10 mouse cellular contexts compared by ENCODE assay signal in the genomic region with DNA sequence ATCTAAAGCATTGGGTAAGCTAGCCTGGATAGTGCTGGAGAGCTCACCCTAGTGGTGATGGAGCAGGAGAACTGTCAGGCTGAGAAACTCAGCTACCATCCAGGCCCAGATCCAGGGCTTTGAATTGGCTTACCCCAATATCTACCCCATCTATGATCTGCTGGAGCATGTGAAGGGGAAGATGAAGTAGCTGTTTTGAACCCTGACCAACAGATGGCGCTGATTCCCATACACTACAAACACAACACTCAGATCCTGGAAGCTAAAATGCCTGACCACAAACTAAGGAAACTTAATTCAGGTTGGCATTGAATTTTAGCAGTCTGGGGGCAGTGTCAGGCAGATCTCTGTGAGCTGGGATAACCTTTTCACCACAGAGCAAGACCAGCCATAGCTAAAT. TPM values are rescaled to one million over a fixed set of nuclear protein-coding genes. Genes with fewer than 3 reads are reported as not detected.
DNase-seq lines count a peak whose midpoint lies in the region; ATAC-seq and TF ChIP-seq lines count a peak whose summit lies in the region.
"Had no signal": no experiment of that assay in that cellular context is flagged by ENCODE, and none has a peak within 500 bp of the region (broad histone marks: within the 10 kb centered on the region; RNA-seq: fewer than 3 reads in every experiment).

No protein-coding gene starts in this region.

- H3K4me1 ChIP-seq in heart, postnatal 0 days (ENCODE audit: control insufficient read depth, insufficient read depth) = no peaks in the 10 kb centered on the region
- peaks cover 5% of the 10 kb centered on the region; the same call in 1 of the 2 replicates for H3K4me1 ChIP-seq in E14TG2a.4 (replicated peaks; ENCODE audit: low read depth, low read length)
- H3K4me1 ChIP-seq in liver, embryonic 12.5 days = no peaks in the 10 kb centered on the region
- no peaks in the 10 kb centered on the region for H3K4me1 ChIP-seq in thymus, adult 2 months (replicated peaks; ENCODE audit: control insufficient read depth, insufficient read depth, low read length)
- H3K4me1 ChIP-seq in limb, embryonic 10.5 days = no peaks in the 10 kb centered on the region
- H3K4me1 ChIP-seq: limb, embryonic 15.5 days had no signal

- H3K4me3 ChIP-seq in heart, postnatal 0 days (ENCODE audit: low read depth, low read length) = no peak overlapping the region
- H3K4me3 ChIP-seq in E14TG2a.4 (replicated peaks; ENCODE audit: low read length) = no peak overlapping the region
- no peak overlapping the region for H3K4me3 ChIP-seq in liver, embryonic 12.5 days
- H3K4me3 ChIP-seq in thymus, adult 2 months (ENCODE audit: control insufficient read depth, insufficient read depth, low read length) = no peak overlapping the region
- H3K4me3 ChIP-seq in limb, embryonic 10.5 days = no peak overlapping the region
- H3K4me3 ChIP-seq: erythroblast, embryonic 14.5 days; limb, embryonic 15.5 days had no signal

- TF ChIP-seq CTCF in heart, postnatal 0 days (IDR thresholded peaks at IDR 0.05; ENCODE audit: low read depth) = peak; percentile 48
- TF ChIP-seq CTCF in E14TG2a.4 (conservative IDR thresholded peaks at IDR 0.05; ENCODE audit: low read length) = peak; percentile 48
- no peak for TF ChIP-seq CTCF in thymus, adult 2 months (IDR thresholded peaks at IDR 0.05; ENCODE audit: borderline replicate concordance, control insufficient read depth, extremely low read depth, insufficient read depth, low read length, poor library complexity)

- H3K4me2 ChIP-seq in heart, postnatal 0 days (ENCODE audit: low read depth, low read length) = no peak overlapping the region
- H3K4me2 ChIP-seq in liver, embryonic 12.5 days = no peak overlapping the region
- H3K4me2 ChIP-seq: limb, embryonic 15.5 days had no signal

- no peak for TF ChIP-seq EP300 in heart, postnatal 0 days (IDR thresholded peaks at IDR 0.05; ENCODE audit: low read depth)

- H3K27me3 ChIP-seq in heart, postnatal 0 days (ENCODE audit: control insufficient read depth, insufficient read depth, low read length) = no peaks in the 10 kb centered on the region
- H3K27me3 ChIP-seq in E14TG2a.4 (ENCODE audit: insufficient read depth, low read length) = no peaks in the 10 kb centered on the region
- H3K27me3 ChIP-seq in liver, embryonic 12.5 days (replicated peaks) = no peaks in the 10 kb centered on the region
- H3K27me3 ChIP-seq in thymus, adult 2 months (ENCODE audit: control insufficient read depth, insufficient read depth, low read length) = no peaks in the 10 kb centered on the region
- no peaks in the 10 kb centered on the region for H3K27me3 ChIP-seq in limb, embryonic 10.5 days (ENCODE audit: low read depth, poor library complexity, severe bottlenecking)
- H3K27me3 ChIP-seq: limb, embryonic 15.5 days had no signal

- no peak overlapping the region for H3K9ac ChIP-seq in heart, postnatal 0 days (replicated peaks; ENCODE audit: low read depth, low read length)
- H3K9ac ChIP-seq in liver, embryonic 12.5 days = no peak overlapping the region
- H3K9ac ChIP-seq: limb, embryonic 15.5 days had no signal

- no peak overlapping the region for H3K27ac ChIP-seq in heart, postnatal 0 days (ENCODE audit: low read depth)
- no peak overlapping the region for H3K27ac ChIP-seq in liver, embryonic 12.5 days
- H3K27ac ChIP-seq in thymus, adult 2 months (ENCODE audit: control insufficient read depth, insufficient read depth, low read length) = no peak overlapping the region
- no peak overlapping the region for H3K27ac ChIP-seq in limb, embryonic 10.5 days
- H3K27ac ChIP-seq: limb, embryonic 15.5 days had no signal

- intact Hi-C loops in heart, postnatal 25 days (cut with DNase I) = no loop called here

- WGBS in heart, postnatal 0 days = 20% methylated on average over 1 of the region's 1 CpGs
- 6% methylated on average over 1 of the region's 1 CpGs for WGBS in liver, embryonic 12.5 days (ENCODE audit: insufficient replicate concordance)
- 18% methylated on average over 1 of the region's 1 CpGs for WGBS in thymus, adult 2 months
- WGBS in limb, embryonic 10.5 days = 21% methylated on average over 1 of the region's 1 CpGs

- H3K9me3 ChIP-seq in heart, postnatal 0 days (replicated peaks; ENCODE audit: control insufficient read depth, low read length) = no peaks in the 10 kb centered on the region
- no peaks in the 10 kb centered on the region for H3K9me3 ChIP-seq in E14TG2a.4 (ENCODE audit: low read length)
- H3K9me3 ChIP-seq in liver, embryonic 12.5 days (replicated peaks) = no peaks in the 10 kb centered on the region
- no peaks in the 10 kb centered on the region for H3K9me3 ChIP-seq in limb, embryonic 10.5 days (replicated peaks)
- H3K9me3 ChIP-seq: limb, embryonic 15.5 days had no signal

- peak; percentile 23 for DNase-seq in heart, postnatal 0 days (ENCODE audit: low spot score)
- DNase-seq in heart, postnatal 25 days (ENCODE audit: low spot score) = no peak
- DNase-seq in 416B (ENCODE audit: low read depth) = peak; percentile 84
- peak; percentile 66 for DNase-seq in thymus, adult 2 months
- no peak for DNase-seq in limb, embryonic 10.5 days (ENCODE audit: low spot score)

- no peaks in the 10 kb centered on the region for H3K36me3 ChIP-seq in heart, postnatal 0 days (replicated peaks; ENCODE audit: control insufficient read depth, insufficient read depth, low read length)
- no peaks in the 10 kb centered on the region; the same call in 1 of the 2 replicates for H3K36me3 ChIP-seq in E14TG2a.4 (ENCODE audit: insufficient read depth, low read length)
- H3K36me3 ChIP-seq in liver, embryonic 12.5 days = 0 out of 2 replicates have a peak, but pooled peaks cover 3% of the 10 kb centered on the region
- no peaks in the 10 kb centered on the region for H3K36me3 ChIP-seq in thymus, adult 2 months (ENCODE audit: control insufficient read depth, insufficient read depth, low read length)
- H3K36me3 ChIP-seq in limb, embryonic 10.5 days = peaks cover 44% of the 10 kb centered on the region
- H3K36me3 ChIP-seq: limb, embryonic 15.5 days had no signal

- ATAC-seq in heart, postnatal 0 days (ENCODE audit: insufficient read depth, low read depth) = no peak
- peak; percentile 78 for ATAC-seq in common myeloid progenitor, adult 5-6 weeks (replicated peaks; ENCODE audit: low read depth, poor library complexity, severe bottlenecking)
- ATAC-seq in liver, embryonic 12.5 days = peak; percentile 46

- no peak for TF ChIP-seq POLR2A in thymus, adult 2 months (IDR thresholded peaks at IDR 0.05; ENCODE audit: control insufficient read depth, extremely low read depth, insufficient read depth, low read length, poor library complexity)

RNA-seq across cellular contexts. Expression of gene Scaper, which starts 8.9 kb away (rescaled TPM):
- 6.5 and 8.7 TPM in 2 replicates for total RNA-seq in heart, postnatal 0 days (2014; rRNA removed; ENCODE audit: low replicate concordance)
- 8.3 and 8.9 TPM in 2 replicates for polyA plus RNA-seq in heart, postnatal 0 days (2015; fragmentation: Nextera tagmentation; extraction: Ambion mirVana)
- 10 to 100 TPM; 14.8 to 17.2 TPM for total RNA-seq in heart, postnatal 25 days (2021)
- 15.9 and 17.9 TPM in 2 replicates for total RNA-seq in common myeloid progenitor, adult 5-6 weeks (2017)
- polyA plus RNA-seq in liver, embryonic 12.5 days (2016; fragmentation: Nextera tagmentation; extraction: Ambion mirVana) = 2.6 and 2.7 TPM in 2 replicates
- polyA plus RNA-seq in thymus, adult 2 months (2012; rRNA removed) = 5.9 and 6.5 TPM in 2 replicates
- 4.3 and 6.0 TPM in 2 replicates for polyA plus RNA-seq in limb, embryonic 10.5 days (2016; fragmentation: Nextera tagmentation; extraction: Ambion mirVana)

Comparison
In these comparisons a context has a peak if more than half of its experiments do, and no peak if none do; other contexts are left out.
1. DNase-seq: peak in heart, postnatal 0 days (single experiment), 416B (single experiment) and thymus, adult 2 months (single experiment); none in heart, postnatal 25 days (single experiment) and limb, embryonic 10.5 days (single experiment).